Mouse (Mus musculus): ENCODE data around the gene Syt12. TPM values are rescaled to one million over a fixed set of nuclear protein-coding genes. Genes with fewer than 3 reads are reported as not detected.

The Syt12 gene
- total and polyA plus RNA-seq, 3 experiments = not detected

- Histone ChIP-seq H3K4me3 (ENCODE audit: control insufficient read depth in 1 of 2, insufficient read depth in 1 of 2, low read depth in 2 of 2, low read length in 2 of 2) (peak overlapping the region; percentile 41 to 43), H3K4me1 (ENCODE audit: control insufficient read depth in 1 of 2, insufficient read depth in 2 of 2, low read length in 2 of 2) (peaks cover 0 to 18% of the 10 kb centered on the region in 2 experiments; a peak in 2 of 4 replicates), H3K27me3 (ENCODE audit: control insufficient read depth in 1 of 2, insufficient read depth in 2 of 2, low read length in 2 of 2) (peaks cover 5 to 8% of the 10 kb centered on the region in 2 experiments; a peak in 2 of 4 replicates), H3K36me3 (ENCODE audit: control insufficient read depth in 1 of 2, insufficient read depth in 2 of 2, low read length in 2 of 2) (no peaks in the 10 kb centered on the region; a peak in 1 of 4 replicates), H3K27ac (ENCODE audit: control insufficient read depth, low read depth, low read length) (peak overlapping the region; percentile 24), H3K9me3 (replicated peaks; ENCODE audit: insufficient read depth, low read length) (no peaks in the 10 kb centered on the region), H3K9ac (ENCODE audit: control insufficient read depth, low read depth, low read length, poor library complexity, severe bottlenecking) (peak overlapping the region; percentile 46), H3K79me2 (ENCODE audit: control insufficient read depth, insufficient read depth, low read length, poor library complexity) (no peaks in the 10 kb centered on the region)
- DNase-seq (ENCODE audit: low read depth, low spot score) = peak; percentile 91
- TF ChIP-seq MAX (IDR thresholded peaks at IDR 0.05; ENCODE audit: low read length) = no peak
- no peak for TF ChIP-seq POLR2AphosphoS2 (IDR thresholded peaks at IDR 0.05; ENCODE audit: low read length)
- TF ChIP-seq MXI1 (IDR thresholded peaks at IDR 0.05; ENCODE audit: low read depth, low read length) = 0 out of 2 replicates have a peak, but pooled peaks have one; percentile 37
- TF ChIP-seq MAFK (IDR thresholded peaks at IDR 0.05; ENCODE audit: borderline replicate concordance, low read depth, low read length) = no peak
- TF ChIP-seq RAD21 (IDR thresholded peaks at IDR 0.05; ENCODE audit: low read depth, low read length) = peak; percentile 48
- no peak for TF ChIP-seq CHD1 (IDR thresholded peaks at IDR 0.05; ENCODE audit: low read depth, low read length)
- no peak for TF ChIP-seq POLR2AphosphoS5 (IDR thresholded peaks at IDR 0.05; ENCODE audit: borderline replicate concordance, low read depth, low read length)
- no peak for TF ChIP-seq USF1 (IDR thresholded peaks at IDR 0.05; ENCODE audit: low read depth, low read length)
- TF ChIP-seq UBTF (IDR thresholded peaks at IDR 0.05; ENCODE audit: borderline replicate concordance, insufficient read depth, low read depth, low read length) = no peak
- TF ChIP-seq TBP (IDR thresholded peaks at IDR 0.05; ENCODE audit: low read depth, low read length) = no peak
- TF ChIP-seq SIN3A (IDR thresholded peaks at IDR 0.05; ENCODE audit: low read length) = peak; percentile 57
- TF ChIP-seq BHLHE40 (IDR thresholded peaks at IDR 0.05; ENCODE audit: borderline replicate concordance, low read depth, low read length) = no peak
- TF ChIP-seq TCF12 (IDR thresholded peaks at IDR 0.05; ENCODE audit: low read depth, low read length) = no peak
- TF ChIP-seq HCFC1 (IDR thresholded peaks at IDR 0.05; ENCODE audit: low read depth, low read length) = peak; percentile 25; the same call in 1 of the 2 replicates
- peak; percentile 79 for TF ChIP-seq GATA1 (IDR thresholded peaks at IDR 0.05; ENCODE audit: low read depth, low read length)
- peak; percentile 30; the same call in 1 of the 2 replicates for TF ChIP-seq ETS1 (IDR thresholded peaks at IDR 0.05; ENCODE audit: low read depth, low read length)
- TF ChIP-seq MEF2A (IDR thresholded peaks at IDR 0.05; ENCODE audit: extremely low read depth, insufficient replicate concordance, low read depth, low read length, poor library complexity, severe bottlenecking) = no peak
- TF ChIP-seq ELF1 (IDR thresholded peaks at IDR 0.05; ENCODE audit: low read depth, low read length) = no peak
- no peak; a peak in 1 of 4 replicates for TF ChIP-seq EP300 (IDR thresholded peaks at IDR 0.05; ENCODE audit: low read depth in 1 of 2, low read length in 2 of 2)
- no peak for TF ChIP-seq TAL1 (IDR thresholded peaks at IDR 0.05; ENCODE audit: low read length)
- no peak for TF ChIP-seq ZC3H11A (IDR thresholded peaks at IDR 0.05; ENCODE audit: low read depth, low read length)
- no peak for TF ChIP-seq POLR2A (IDR thresholded peaks at IDR 0.05; ENCODE audit: control insufficient read depth in 1 of 2, insufficient read depth in 1 of 2, low read depth in 1 of 2, low read length in 2 of 2, poor library complexity in 1 of 2)
- no peak for TF ChIP-seq JUND (IDR thresholded peaks at IDR 0.05; ENCODE audit: low read depth, low read length)
- TF ChIP-seq RCOR1 (IDR thresholded peaks at IDR 0.05; ENCODE audit: low read depth, low read length) = no peak
- TF ChIP-seq GABPA (IDR thresholded peaks at IDR 0.05; ENCODE audit: low read depth, low read length) = no peak
- TF ChIP-seq CHD2 (IDR thresholded peaks at IDR 0.05; ENCODE audit: low read length) = no peak
- no peak for TF ChIP-seq ZKSCAN1 (IDR thresholded peaks at IDR 0.05; ENCODE audit: low read depth, low read length)
- TF ChIP-seq KAT2A (conservative IDR thresholded peaks at IDR 0.05; ENCODE audit: low read depth, low read length) = no peak
- no peak for TF ChIP-seq MYC (IDR thresholded peaks at IDR 0.05; ENCODE audit: low read depth, low read length)
- TF ChIP-seq MAZ (IDR thresholded peaks at IDR 0.05; ENCODE audit: low read depth, low read length) = no peak
- TF ChIP-seq MYB (IDR thresholded peaks at IDR 0.05; ENCODE audit: low read depth, low read length) = no peak
- TF ChIP-seq NRF1 (IDR thresholded peaks at IDR 0.05; ENCODE audit: insufficient read depth, low read depth, low read length, poor library complexity, severe bottlenecking) = no peak
- TF ChIP-seq ZNF384 (IDR thresholded peaks at IDR 0.05; ENCODE audit: low read depth, low read length) = no peak
- TF ChIP-seq USF2 (IDR thresholded peaks at IDR 0.05; ENCODE audit: borderline replicate concordance in 1 of 2, insufficient read depth in 1 of 2, low read depth in 1 of 2, low read length in 2 of 2) = no peak
- TF ChIP-seq CTCF (IDR thresholded peaks at IDR 0.05 in 2 of 3, conservative IDR thresholded peaks at IDR 0.05 in 1 of 3; ENCODE audit: control insufficient read depth in 1 of 3, insufficient read depth in 1 of 3, low read depth in 2 of 3, low read length in 3 of 3, poor library complexity in 1 of 3, severe bottlenecking in 1 of 3) = peak; percentile 35 to 97 (median 88); a peak in 5 of 6 replicates
- peak; percentile 70 for TF ChIP-seq SMC3 (IDR thresholded peaks at IDR 0.05; ENCODE audit: low read depth, low read length)
- TF ChIP-seq E2F4 (IDR thresholded peaks at IDR 0.05; ENCODE audit: borderline replicate concordance, low read depth, low read length) = no peak
Measured at GRCm38 (mm10) chr19:4441090-4441591, 36.1 kb downstream of the Syt12 start.
